Mouse (Mus musculus) spleen, postnatal 10 days (tissue): ENCODE measurements around the gene C1qtnf9.

Experiments used
- DNase-seq, 2 experiments: peaks; one replicate each; pipeline ENCODE4 v3.0.0; 2021 to 2022; ENCODE audit warnings: low spot score in 2 of 2

C1qtnf9 gene

DNA sequence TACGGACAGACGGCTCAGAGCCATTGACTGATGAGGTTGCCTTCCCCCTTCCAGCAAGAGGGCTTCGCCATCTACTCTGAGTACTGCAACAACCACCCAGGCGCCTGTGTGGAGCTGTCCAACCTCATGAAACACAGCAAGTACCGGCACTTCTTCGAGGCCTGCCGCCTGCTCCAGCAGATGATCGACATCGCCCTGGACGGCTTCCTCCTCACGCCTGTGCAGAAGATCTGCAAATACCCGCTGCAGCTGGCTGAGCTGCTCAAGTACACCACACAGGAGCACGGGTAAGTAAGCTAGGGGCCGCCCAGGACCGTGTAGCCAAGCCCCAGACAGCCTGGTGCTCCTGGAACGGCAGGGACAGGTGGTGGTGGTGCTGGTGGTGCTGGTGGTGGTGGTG lies 16.4 kb upstream of the C1qtnf9 start:
- DNase-seq = no peak

DNA sequence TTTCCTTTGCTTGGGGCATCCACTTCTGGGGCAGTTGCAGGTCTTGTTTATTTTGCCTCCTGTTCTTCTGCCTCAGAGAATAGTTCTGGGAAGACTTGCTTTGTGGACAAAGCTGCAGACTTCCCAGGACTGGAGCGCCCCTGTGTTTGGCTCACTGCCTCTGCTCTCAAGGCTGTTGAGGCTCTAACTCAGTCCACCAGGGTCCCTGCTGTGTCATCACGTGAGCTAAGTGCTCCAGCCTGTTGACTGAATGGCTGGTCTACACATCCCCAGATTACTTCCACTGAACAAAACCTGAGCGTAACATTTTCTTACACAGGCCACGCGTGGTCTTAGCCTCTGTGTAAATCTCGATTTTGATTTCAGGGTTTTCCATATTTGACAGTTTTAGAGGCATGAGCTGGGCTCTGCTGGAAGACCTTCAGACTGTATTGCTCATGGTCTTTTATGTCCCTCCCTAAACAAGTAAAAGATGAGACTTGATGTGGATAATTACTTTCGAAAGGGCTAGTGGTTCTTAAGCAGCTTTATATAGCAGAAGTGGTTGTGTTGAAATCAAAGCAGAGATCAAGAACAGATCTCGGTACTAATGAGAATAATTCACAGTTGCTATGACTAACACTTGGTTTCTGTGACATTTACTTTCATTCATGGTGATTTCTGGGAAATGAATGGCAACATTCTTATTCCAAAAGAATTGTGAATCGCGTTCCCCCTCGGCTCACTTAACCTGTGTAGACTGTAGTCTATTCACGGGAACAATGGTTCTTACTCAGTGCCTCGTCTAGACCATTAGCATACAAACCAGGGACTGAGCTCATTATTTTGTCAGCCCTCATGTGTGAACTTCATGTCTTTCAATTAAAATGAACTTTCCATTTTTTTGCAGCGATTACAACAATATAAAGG lies 14.8 kb upstream of the C1qtnf9 start:
- no peak for DNase-seq

- DNase-seq = no peak
Observed at GRCm38 (mm10) chr14:60753801-60754126, 14.2 kb upstream of the C1qtnf9 start.

DNA sequence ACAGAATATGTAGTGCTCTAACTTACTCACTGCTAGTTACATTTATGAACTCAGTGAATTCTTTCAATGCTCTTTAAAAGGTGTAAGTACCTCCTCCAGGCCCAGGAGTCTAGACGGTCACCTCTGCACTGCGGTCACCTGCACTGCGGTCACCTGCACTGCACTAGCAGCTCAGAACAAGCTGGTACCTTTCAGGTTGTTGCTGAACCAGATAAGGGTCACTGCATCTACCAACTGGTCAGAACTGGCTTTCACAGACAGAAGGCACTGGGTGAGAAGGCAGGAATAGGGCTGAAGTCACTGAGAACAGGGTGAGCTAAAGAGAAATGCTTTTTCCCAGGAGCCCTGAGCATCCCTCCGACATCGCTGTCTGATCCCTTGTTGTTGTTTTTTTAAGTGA lies 13.3 kb upstream of the C1qtnf9 start:
- DNase-seq = no peak

GRCm38 (mm10) chr14:60756271-60756670 lies 11.7 kb upstream of the C1qtnf9 start:
- no peak for DNase-seq

DNA sequence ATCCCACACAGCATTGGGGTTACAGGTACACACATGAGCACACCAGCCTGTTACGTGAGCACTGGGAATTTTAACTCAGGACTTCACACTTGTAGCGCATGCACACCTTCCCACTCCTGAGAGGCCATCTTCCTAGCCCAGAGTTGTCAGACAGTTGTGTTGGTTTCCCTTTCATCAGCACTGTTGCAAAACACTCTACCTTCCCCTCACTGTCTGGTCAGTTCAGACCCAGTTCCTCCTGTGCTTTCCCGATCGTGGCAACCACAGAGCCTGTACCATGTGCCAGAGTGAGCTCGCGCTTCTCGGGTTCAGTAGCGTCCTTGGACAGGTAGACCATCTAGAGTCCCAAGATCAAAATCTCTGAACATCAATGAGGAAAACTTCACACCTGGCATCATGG lies 10.7 kb upstream of the C1qtnf9 start:
- DNase-seq = no peak

- DNase-seq = no peak
Observed at GRCm38 (mm10) chr14:60757722-60758121, 10.2 kb upstream of the C1qtnf9 start.

DNA sequence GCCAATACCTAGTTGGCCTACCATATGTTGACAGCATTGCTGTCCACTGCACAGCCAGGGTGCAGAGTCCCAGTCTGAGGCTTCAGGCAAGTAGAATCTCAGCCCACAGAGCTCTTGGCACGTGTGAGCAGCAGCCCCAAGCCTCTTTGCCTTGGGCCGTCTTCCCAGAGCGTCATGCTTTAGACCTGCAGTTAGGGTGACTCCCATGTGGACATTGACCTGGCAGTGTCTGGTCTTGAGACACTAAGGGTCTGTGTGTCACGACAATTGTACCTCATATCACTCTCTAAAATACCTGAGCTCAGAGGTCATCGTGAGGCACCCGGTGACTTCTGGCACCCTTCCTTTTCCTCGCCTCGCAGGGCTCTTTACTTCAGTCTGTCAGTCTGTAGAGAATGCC lies 8.8 kb upstream of the C1qtnf9 start:
- no peak for DNase-seq

- no peak for DNase-seq
Observed at GRCm38 (mm10) chr14:60761801-60762200, 6.1 kb upstream of the C1qtnf9 start.

DNA sequence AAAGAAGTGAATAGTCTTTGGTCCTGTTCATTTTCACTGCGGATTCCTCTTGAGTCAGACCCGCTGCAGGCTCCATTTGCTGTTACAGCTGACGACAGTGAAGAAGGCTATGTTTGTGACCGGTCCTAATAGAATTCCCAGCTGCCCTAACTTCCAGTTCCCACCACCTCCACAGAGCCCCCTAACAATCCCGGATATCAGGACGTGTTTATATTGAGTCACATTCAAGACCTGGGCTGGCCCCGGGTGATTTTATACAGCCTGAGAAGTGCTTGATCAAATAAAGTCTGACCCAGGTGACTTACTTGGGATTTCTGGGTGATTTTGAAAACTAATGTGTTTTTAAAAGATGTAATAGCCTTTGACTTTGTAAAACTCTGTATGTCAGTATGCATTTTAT lies 5.2 kb upstream of the C1qtnf9 start:
- no peak for DNase-seq

DNA sequence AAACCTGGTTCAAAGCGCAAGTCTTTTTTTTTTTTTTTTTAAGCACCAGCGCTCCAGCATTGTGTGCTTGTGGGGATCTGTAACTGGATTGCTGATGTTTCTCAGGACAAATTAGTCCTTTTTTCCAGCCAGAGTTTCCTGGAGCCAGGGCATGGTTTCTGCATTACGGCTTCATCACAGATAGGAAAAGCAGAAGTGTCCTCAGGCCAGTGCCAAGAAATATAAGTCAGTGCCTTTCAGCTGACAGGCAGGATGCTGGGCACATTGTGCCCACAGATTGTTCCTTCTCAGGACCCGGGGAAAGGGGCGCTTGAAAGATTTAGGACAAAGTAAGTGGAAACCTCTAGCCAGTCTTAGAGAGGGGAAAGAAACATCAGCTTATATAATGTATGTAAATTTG lies 4.2 kb upstream of the C1qtnf9 start:
- DNase-seq = no peak

DNA sequence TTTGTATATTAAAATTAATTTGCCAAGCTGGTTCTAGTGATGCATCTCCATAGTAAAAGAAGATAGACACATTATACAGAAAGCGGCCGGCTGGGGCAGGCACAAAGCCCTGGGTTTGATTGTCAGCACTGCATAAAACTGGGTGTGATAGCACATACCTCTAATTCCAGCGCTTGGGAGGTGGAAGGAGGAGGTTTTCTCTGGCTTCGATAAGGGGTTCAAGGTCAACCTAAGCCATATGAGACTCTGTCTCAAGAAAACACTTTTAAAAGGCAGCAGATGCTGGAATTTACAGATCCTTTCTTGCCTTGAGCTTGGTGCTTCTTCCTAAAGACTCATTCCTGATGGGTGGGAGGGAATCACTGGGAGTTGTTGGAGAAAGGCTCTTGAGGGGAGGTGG lies 3.4 kb upstream of the C1qtnf9 start:
- no peak for DNase-seq

GRCm38 (mm10) chr14:60765025-60765424 lies 2.9 kb upstream of the C1qtnf9 start:
- no peak for DNase-seq

DNA sequence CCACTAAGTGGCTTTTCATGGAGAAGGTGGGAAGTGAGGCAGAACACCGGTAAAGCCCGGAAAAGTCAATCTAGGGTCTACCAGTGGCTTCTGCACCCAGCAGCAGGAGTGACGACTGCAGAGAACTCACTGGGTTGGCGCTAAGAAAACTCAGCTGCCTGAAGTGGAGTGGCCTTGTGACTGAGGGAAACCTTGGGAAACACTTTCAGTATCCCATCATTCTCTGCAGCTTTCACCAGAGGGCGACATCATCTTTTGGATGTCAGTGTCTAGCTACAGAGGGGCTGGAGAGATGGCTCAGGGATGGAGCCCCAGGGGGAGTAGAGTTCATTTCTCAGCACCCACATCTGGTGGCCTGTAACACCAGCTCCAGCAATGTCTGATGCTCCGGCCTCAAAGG lies 1.4 kb downstream of the C1qtnf9 start:
- no peak for DNase-seq

DNA sequence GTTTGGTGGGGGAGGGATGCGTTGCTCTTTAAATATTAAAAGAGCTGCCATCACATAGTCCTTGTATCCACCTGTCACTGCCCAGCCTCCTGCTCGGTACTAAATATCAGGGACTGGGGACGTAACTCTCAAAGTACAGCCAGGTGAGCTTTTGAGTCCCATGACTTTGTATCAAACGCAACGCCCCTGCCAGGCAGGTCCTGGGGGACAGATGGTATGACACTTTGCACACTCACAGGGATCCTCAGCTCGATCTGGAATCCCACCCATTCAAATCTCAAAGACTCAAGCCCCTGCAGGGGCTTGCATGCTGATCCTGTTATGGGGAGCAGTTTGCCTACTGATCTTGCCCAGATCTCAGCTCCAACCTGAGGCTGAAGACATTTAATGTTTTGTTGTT lies 2.7 kb downstream of the C1qtnf9 start:
- DNase-seq = no peak

GRCm38 (mm10) chr14:60771057-60771456 lies 3.1 kb downstream of the C1qtnf9 start:
- peak; percentile 77 to 84 for DNase-seq

- no peak for DNase-seq
Observed at GRCm38 (mm10) chr14:60773476-60773875, 5.5 kb downstream of the C1qtnf9 start.

GRCm38 (mm10) chr14:60776521-60776920 lies 8.6 kb downstream of the C1qtnf9 start:
- no peak for DNase-seq

GRCm38 (mm10) chr14:60777485-60777919 lies 9.6 kb downstream of the C1qtnf9 start:
- no peak for DNase-seq

DNA sequence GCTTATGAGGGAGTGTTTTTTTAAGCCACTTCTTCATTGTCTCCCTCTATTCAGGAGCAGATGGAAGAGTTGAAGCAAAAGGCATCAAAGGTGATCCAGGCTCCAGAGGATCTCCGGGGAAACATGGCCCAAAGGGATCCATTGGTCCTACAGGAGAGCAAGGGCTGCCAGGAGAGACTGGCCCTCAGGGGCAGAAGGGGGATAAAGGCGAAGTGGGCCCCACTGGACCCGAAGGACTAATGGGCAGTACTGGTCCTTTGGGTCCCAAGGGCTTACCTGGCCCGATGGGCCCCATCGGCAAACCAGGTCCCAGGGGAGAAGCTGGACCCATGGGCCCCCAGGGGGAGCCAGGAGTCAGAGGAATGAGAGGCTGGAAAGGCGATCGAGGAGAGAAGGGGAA lies 11.3 kb downstream of the C1qtnf9 start:
- no peak for DNase-seq

DNA sequence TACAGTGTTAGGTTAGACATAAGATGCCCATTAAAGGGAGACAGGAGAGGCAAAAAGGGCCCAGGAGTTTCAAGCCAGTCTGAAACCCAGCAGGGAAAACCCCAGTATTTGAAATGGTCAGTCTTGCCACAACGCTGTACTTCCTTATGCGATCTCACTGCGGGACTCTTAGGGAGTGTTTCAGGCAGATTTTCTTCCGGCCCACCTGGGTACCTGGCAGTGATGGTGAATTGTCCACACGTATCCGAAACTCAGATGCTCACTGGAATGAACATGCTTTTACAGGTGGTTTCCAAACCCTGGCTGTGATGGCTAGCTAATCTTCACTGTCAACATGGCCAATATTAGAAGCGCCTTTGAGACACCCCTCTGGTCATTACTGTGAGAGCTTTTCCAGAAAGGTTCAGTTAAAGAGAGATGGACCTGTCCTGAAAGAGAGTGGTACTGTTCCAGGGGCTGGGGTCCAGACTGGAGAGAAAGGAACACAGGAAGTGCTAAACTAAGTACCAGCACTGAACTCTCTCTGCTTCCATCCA lies 14.3 kb downstream of the C1qtnf9 start:
- DNase-seq = no peak

GRCm38 (mm10) chr14:60783196-60783595 lies 15.3 kb downstream of the C1qtnf9 start:
- no peak for DNase-seq

DNA sequence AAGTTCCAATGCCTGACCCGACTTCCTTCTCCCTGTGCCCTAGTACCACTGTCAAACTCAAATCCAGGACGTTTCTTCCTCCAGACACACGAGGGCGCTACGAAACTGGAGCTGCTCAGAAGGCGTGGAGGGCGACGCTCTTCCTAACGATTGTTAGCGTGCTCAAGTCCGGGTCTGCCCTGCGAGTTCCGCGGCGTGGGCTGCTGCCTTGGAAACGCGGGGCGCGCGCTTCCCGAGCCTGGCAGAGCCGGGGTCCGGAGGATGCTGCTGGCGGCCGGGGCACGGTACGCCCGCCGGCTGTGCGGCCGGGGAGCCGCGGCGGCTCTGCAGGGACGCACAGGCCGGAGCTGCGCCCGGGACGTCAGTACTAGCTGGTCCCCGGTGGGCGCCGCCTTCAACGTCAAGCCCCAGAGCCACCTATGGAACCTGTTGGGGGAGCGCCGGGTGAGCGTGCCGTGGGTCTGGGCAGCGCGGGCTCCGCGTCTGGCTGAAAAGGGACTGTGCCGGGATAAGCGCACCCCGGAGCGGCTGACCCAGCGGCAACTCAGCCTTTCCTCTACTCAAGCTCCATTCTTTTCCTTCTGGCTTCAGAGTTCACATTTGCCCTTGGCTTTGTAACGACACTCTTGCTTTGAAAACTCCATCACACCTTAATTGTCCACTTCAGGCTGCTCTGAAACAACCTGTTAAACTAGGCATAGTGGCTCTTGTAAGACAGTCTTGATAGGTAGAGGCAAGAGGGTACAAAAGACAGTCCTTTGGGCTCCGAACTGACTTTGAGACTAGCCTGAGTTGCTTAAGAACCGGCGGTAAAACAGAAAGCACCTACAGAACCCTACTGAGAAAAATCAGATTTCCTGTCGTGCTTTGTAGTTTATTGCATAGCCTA lies 16.7 kb downstream of the C1qtnf9 start, which contains the start of gene Mipep:
TSS of gene Mipep (plus strand) at position 147 of the 889 bp plus-strand sequence.
- DNase-seq = peak; percentile 80 to 88
